Mouse (Mus musculus) cerebellum, postnatal 4 days (tissue): ENCODE measurements around the gene Adgrl3.
A peak's percentile ranks its signal among the peaks of the same experiment; 100 is the strongest.

ENCODE experiments used
- DNase-seq, 2 experiments: peaks; one replicate each; pipeline ENCODE4 v3.0.0; 2022; ENCODE audit warnings: low spot score in 2 of 2, mixed read lengths in 1 of 2

Adgrl3 gene

DNA sequence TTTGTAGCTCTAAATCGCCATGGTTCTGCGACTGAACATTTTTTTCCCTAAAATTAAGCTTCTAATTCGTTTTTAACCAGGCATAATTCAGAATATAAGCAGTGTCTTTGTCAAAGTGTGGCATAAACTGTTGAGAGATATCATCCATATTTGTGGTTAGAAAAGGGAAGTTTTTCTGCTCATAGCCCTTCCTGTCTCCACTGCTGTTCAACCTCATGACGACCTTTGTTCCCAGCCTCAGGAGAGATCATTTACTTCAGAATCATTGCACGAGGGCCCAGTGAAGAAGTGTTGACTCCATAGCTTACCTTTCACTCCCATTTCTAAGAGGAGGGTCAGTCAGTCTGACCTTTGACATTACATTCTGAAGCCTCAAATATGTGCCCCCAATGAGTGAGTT is 56.4 kb downstream of the Adgrl3 start:
- no peak for DNase-seq

DNA sequence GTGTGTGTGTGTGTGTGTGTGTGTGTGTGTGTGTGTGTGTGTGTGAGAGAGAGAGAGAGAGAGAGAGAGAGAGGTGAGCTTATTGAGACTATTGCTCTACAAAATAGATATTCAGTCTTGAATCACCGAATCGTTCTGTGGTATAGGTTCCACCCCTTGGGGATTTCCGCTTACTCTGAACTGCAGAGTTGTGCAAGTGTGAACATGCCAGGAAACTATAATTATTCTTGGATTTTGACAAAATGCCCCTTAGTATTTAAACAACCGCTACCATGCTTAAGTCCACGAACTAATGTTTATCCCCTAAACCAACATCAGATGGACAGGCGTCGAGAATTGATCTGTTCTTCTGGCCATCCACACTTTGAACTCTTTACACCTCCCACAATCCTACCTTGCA is 57.1 kb downstream of the Adgrl3 start:
- no peak for DNase-seq

DNA sequence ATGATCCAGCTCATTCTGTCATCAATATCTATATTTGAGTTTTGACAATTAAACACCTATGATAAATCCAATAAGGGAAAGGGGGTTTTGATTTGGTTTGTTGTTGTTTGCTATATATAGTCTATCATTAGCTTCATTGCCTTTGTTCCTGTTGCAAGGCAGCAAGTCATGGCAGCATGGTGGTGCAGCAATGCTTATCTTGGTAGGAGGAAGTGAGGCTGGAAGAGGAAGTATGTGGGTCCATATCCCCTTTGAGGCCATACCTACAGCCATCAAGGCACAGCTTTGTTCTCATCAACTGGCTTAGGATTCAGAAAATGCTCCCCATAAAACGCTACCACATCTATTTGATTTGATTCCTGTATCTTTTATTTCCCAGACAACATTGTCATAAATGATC is 58.1 kb downstream of the Adgrl3 start:
- no peak for DNase-seq

DNA sequence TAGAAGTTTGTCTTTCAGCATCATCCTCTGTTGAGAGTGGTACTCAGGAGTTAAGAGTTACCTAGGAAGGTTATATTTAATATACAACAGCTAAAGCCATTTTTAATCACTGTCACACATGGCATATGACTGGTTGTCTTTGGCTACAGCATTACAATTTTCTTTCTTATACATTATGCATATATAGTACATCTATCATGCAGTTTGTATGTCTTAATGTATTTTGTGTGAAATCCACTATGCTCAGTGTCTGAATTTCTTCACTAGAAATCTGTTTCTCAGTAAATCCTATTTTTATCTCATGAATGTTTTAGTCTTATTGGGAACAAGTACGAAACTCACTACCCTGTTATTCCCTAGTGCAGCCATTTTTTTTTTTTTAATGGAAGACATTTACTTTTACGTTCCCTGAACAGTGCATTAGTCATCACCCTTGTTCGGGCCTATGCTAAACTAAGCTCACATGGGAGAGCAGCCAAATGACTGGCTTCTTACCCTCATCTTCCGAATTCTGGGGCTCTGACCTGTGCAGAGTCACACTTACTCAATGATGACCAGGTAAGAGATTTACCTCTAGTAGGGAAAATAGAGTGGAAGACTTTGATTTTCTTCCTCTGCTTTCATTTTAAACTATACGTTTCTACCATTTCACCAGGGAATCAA is 63.9 kb downstream of the Adgrl3 start:
- no peak for DNase-seq

DNA sequence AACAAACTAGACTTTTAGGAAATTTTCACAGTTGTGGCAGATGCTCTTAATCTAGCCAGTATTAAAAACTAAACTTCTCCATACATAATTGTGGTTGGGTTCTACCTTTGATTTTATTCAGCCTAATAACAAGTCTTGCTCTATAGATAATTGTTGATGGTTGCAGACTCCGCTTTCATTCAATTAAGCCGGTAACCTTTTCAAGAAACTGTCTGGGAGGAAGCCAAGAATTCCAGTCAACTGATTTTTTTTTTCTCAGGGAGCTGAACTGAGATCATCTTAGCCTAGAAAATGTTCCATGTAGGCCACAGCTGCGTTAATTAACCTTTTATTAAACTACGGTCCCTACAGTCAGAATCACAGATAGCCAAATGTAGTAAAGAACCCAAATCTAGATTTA is 65.2 kb downstream of the Adgrl3 start:
- no peak for DNase-seq

DNA sequence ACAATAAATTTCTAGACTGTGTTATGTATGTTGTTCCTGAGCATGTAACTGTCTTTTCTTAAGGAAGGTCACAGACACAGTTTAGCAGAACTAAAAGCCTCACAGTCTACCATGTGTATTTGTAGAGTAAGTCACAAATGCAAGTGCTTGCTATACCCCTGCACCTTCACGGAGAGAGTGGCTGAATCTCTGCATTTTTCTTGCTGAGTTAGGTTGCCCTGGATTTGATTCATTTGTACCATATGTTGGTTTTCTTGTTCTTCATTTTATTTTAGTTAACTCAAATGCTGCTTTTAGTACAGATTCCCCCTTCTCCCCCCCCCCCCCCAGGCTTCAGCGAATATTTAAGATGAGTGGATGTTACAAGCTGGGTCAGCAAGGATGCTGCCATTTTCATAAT is 68.7 kb downstream of the Adgrl3 start:
- no peak for DNase-seq

DNA sequence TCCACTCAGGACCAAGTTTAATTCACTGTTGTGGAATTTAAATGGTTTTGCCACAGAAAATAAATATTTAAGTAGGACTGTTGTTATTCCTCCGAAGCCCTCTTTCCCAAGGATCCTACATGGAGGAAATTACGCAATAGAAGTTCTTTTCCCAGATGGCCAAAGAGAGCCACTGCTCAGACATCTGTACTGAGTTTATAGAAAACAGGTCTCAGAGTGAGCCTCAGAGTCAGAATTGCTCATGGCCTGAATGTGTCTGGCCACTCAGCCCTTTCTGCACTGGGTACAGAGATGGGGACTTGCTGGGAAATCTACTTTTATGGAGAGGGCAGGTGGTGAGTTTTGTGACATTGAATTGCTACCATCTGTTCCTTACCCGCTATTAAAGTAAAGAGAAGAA is 74.7 kb downstream of the Adgrl3 start:
- no peak for DNase-seq

DNA sequence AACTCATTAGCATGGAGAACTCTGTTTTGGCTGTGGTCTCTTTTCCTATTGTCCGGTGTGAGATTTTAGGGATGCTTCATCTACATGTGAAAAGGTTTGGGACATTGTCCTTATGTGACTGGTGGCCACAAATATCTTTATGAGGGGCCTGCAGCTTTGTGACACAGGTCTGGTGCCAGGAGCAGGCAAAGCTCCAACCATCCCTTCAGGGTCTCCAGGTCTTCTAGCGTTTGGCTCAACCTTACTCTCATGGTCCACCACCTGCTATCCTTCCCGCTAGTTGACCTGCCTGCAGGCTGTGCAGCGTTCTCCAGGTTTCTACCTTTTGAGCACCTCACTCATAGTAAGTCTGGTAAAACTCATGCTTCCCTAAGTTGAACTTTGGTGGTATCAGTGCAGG is 77.2 kb downstream of the Adgrl3 start:
- no peak for DNase-seq

DNA sequence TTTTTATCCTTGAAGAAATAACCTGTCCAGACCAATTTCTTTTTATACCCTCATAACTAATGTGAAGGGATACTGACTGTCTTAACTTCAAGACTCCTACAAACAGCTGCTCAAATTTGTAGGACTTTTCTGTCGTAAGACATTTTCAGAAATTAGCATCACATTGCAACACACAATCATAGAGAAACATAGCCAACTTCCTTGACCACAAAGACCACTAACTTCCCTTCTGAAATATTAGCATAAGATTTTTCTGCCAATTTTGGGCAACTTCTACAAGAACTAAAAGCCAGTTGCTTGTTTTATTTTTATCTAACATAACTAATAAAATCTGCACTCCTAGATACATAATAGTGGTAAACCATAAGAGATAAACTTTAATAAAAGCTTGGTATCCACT is 87.5 kb downstream of the Adgrl3 start:
- DNase-seq: no peak

DNA sequence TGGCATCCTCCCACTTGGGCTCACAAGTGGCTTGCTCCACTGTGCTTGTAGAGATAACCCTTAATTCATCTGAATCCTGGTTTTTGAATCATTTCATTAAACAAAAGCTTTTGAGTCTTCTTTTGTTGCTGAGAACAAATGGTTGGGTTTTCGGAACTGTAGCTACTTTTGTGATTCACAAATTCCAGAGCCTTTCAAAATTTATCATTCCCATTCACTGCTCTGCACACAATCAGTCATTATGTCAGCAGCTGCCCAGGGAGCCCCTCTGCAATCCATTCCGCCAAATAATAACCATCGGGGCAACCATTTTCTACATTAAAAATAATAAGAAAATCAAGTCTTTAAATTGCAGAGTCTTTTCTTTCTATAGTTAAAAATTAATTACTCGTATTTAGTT is 104.5 kb downstream of the Adgrl3 start:
- no peak for DNase-seq

DNA sequence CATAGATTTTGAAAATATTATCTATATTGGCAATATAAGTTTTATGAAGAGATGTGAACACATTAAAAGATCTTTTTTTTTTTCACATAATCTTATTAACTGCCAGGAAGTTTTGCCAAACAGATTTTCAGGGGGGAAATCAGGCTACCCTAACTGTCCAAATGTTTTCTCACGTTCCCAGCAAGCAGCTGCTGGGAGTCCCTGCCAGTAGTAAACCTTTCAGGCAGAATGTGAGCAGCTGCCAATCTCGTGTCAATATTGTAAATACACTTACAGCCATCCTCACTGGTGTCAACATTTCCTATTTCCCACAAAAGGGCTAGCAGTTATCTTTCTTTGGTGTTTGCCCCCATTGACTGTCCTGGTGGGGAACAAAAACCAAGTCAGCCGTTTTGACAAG is 107.7 kb downstream of the Adgrl3 start:
- DNase-seq: no peak

DNA sequence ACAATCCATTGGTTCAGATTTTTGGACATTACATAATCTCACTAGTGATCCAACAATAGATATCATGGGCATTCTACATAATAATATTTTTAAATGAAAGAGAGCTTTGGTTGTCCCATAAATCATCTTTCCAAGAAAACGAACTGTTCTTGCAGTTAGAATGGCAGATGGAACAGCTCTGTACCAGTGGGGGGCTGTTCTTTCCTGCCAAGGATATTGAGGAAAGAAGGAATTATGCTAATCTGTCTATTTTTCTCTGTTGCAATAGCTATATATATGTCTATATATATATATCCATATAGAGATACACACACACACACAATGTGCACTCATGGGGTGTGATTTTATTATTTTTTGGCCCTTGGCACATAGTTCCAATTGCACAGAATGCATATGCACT is 116.5 kb downstream of the Adgrl3 start:
- peak in 1 of 2 experiments; percentile 33 for DNase-seq

DNA sequence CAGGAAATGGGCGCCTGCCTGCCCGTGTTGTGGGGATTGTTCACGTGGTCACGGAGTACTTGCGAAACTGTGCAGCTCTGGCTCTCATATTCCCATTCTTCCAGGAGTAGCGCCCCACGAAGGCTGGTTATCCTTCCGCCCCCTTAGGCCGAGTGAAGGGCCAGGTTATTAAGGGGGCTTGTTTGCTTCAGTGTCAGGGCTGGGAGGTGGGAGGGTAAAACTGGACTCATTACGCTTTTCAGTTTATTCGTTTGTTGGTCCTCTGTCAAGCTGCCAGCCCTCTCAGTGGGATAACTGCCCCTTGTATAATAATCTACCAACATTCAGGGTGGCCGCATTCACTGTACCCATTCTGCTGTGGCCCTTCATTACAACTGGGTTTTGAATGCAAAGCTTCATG is 135.9 kb downstream of the Adgrl3 start:
- DNase-seq: peak in 1 of 2 experiments; percentile 31

DNA sequence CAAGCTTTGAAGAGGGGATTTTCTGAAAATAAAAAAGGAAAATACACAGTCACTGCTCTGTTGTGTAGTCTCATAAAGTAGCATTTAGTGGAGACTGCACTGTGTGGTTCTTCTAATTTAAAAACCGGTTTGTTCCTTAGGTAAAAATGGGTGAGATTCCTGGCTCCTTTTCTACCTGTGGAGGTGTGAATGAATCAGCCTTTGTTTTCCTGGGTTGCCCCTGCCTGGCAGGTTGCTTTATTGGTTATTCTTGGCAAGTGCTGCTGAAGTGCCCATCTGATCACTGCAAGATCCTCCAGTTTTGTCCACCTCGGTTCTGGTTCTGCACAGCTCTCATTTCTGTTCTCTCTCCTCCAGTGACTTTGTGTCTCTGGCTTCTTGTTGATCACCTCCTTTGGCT is 136.3 kb downstream of the Adgrl3 start:
- DNase-seq: no peak

DNA sequence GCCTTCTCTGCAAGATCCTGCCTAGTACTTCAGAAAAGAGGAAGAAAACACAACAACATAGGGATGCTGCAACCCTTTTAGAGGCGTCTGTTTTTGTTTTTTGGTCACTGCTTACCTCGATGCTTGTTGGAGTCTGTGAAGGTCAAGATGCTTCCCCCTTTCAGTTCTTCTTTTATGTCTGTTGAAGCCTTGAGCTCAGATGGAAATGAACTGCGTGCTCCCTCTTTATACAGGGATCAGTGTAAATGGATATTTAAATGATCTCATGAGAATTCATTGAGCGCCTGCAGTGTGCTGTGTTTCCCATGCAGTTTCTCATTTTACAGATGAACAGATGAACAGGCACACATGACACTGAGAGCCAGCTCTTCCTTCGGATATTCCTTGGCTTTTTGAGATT is 136.9 kb downstream of the Adgrl3 start:
- no peak for DNase-seq

DNA sequence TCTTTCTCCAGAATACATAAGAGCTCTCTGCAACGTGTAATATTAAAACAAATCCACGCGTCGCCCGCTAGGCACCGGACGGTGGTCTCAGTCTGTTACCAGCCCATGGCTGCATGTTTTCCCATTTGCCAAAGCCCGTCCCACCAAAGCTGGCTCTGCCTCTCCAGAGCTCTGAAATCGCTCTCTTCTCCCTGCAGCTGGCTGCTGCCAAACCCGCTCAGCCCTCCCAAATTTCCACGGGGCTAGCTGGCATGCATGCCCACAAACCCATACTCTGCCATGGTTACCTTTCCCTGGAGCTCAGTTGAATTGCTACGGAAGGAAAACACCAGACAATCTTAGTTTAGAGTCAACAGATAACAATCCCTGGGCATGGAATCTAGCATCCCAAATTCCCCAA is 139.1 kb downstream of the Adgrl3 start:
- DNase-seq: peak in 1 of 2 experiments; percentile 33

DNA sequence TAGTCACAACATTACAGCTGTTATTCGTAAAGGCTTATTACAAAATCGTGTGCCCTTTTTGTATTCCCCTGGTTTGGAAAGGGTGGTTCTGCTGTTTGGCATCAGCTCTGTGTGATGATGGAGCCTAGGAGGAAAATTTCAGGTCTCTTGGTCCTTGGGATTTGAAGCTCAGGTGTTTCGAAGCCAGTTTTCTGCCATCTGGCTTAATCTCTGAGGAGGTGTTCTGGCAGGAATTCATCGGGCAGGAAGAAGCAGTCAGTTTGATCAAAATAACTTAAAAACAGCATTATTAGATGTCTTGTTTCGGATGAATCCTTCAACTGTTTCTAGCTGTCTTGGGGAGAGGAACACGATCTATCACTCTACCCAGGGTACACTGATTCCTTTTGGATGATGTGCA is 140.5 kb downstream of the Adgrl3 start:
- no peak for DNase-seq

DNA sequence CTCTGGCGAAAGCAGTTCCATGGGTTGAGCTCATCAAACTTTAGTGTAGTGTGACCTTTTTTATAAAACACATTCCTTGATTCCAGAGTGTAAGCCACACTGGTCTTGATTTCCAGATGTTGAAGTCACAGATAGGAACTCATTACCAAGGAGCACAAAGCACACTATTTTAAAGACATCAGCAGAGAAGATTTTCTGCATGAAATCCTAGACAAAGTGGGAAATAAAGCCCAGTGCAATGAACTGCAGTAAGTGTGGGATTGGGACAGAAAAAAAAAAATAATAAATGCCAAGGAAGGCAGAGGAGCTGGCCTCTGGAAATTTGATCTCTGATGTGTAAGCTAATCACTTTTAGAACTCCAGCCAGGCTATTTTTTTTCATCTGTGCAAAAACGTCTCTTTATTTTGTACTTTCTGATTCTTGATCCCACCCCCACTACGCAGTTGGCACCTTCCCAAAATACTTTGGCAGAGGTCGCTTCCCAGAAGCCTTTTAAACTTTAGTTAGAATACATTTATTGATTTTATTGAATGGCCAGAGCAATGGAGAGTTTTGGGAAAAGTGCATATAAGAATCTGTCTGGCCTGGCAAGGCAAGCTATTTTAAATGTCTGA is 169.0 kb downstream of the Adgrl3 start:
- DNase-seq: peak in 1 of 2 experiments; percentile 9

DNA sequence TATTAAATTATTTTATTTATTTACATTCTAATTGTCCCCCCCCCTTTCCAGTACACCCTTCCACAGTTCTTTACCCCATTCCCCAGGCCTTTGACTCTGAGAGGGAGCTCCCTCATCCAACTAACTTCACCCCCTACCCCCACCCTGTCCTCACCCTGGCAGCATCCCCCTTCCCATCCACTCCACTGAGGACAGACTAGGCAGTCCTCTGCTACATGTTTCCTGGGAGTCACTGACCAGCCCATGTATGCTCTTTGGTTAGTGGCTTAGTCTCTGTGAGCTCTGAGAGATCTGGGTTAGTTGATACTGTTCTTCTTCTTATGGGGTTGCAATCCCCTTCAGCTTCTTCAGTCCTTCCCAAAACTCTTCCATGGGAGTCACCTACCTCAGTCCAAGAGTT is 180.4 kb downstream of the Adgrl3 start:
- DNase-seq: no peak

DNA sequence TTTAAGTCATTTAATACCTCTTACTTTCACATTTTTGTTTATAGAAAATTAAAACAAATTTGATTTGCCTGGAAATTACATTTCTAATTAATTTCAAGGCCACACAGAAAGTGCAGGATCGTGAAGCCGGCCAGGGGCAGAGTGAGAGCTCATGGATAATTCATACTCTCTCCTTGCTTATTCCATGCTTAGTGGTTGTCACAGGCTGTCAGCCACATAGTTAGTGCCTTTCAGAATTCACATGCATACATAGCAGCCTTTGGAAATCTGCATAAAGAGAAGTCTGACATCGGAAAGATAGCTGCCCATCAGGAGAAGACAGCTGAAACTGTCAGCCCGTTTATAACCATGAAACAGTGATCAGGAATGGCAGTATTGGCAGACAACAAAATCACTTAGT is 181.9 kb downstream of the Adgrl3 start:
- no peak for DNase-seq

DNA sequence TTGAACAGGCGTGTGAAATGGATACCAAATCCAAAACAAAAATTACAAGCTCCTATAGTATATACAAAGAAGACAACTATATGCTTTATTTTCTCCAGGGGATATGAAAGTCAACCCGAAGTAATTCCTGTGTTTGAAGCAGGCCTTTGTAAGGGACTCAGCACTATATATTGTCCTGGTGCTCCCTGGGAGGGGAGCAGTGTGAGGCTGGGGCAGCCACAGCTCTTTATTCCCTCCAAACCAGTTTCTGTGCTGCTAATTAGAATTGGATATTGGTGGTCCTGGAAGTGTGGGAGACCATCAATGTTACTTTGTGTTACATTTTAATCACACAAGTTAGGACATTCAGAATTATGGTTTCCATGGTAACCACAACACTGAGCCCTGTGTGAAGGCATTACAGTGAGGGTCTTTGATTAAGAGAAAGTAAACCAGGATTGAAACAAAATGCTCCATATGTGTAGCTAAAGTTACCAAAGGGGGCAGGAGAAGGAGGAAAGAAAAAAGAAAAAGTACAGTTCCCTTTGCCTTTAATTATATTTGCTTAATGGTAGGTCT is 198.6 kb downstream of the Adgrl3 start:
- no peak for DNase-seq

DNA sequence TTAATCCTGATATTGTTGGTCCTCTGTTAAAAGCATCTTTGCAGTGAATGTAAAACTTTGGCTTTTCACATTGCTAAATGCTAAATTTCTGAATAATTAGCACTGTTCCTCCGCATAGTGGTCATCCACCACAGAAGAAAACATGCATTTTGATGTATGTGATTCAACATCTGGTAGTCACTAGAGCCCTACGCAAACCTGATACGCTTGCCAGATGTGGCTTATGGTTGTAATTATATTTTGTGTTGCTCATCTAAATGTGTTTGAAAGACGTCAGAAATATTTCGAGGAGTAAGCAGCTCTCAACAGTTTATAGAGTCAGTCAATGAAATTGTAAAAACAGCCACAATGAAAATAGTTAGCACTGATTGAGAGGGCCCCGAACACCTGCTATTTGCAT is 204.5 kb downstream of the Adgrl3 start:
- DNase-seq: no peak

DNA sequence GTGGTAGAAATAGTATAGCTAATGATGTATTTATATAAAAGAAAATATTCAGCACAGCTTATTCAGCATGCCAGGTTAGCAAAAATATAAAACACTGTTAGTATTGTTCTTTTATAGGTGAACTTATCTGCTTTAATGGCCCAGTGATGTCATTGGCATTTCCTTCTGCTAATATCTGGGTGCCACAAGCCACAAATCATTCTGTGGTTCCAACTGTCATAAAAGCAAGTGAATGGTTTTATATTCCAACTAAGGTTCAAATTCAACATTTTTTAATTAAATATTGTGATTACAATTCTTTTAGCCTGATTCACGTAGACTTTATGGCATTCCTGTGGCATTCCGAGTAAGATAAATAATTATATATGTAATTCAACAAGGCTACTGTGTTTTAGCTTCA is 205.5 kb downstream of the Adgrl3 start:
- DNase-seq: no peak

DNA sequence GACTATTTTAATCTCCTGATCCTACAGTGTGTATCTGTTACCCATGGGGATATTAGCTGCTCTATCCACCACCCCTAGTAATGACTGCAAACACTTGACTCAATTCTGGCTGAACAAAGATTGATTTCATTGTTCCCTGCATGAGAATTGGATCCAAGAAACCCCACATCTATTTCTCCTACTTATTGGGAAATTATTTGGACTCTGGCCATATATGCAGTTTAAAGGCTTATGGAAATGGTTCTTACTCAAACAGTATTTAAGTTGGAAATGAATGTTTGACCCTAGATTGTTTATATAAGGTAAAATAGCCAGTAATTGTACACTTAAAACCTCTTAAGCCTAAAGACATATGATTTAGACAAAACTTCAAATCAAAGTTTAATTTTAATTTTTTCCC is 207.3 kb downstream of the Adgrl3 start:
- no peak for DNase-seq
